Mouse (Mus musculus) 3T3-L1 (cell line): Measurements from ENCODE around the gene Chrnb2.

Experiments
- DNase-seq: peaks from one replicate; pipeline ENCODE4 v3.0.0-alpha.2; 2015; ENCODE audit warnings: low read depth, low spot score

Chrnb2 gene

DNA sequence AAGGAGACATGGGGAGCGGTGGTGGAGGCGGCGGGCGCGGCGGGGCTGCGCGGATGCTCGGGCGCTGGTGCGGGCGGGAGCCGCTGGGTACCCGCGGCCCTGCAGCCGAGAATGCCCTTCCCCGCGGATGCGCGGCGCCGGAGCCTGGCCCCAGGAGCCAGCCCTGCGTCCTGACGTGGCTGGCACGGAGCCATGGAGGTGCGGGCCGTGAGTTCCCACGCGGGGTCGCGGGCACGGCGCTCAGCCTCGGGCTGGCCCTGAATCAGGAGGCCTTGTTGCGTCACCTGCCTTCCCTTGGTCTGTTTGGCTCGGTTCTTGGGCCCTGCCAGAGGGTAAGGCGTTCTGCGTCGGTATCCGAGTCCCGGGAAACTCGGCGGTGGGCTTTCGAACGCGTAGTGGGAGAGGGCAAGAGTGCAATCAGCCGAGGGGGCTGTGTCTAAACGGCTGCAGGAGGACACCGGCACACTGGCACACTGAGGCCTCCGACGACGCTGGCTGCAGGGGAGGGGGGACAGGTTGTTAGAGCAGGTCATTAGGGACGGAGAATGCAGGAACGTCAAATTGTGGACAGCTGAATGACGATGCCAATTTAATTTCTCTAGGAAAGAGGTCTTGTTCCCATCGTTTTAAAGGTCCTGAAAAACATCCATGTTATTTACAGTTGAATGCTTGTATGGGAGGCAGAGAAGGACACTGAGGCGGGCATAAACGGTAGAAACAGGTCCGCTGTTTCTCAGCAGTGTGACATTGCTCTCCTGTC is 49.0 kb downstream of the Chrnb2 start:
- DNase-seq = peak; percentile 43

DNA sequence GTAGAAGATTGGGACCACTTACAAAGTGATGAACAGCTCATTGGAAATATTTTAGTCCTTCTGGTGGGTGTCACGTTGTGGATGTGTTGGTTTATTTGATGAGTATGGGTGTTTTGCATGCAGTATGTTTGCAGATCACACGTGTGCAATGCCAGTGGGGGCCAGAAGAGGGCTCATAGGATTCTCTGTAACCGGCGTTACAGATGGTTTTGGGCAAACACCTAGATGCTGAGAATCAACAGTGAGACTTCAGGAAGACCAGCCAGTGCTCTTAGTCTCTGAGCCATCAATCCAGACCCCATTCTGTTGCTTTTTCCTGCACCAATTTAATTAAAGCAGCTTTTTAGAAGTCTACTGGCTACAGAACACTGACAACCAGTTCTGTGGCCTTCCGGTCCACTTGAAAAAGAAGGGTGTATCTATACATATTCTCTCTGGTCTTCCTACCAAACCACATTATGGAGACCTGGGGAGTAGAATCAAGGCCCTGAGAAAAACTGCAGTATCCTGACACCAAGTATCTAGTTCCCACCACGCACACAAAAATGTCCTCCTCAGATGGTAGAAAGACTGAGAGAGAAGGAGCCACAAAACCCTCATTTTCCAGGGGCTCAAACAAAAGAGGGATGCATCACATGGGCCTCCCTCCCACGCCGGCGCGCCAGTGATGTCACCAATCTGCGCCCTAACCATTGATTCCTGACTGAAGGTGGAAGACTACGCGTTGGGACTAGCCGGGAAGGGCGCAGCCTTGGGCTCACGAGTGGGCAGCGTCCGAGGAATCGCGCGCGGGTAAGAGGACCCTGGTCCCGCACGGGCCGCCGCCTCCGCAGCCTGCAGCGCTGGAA is 49.8 kb downstream of the Chrnb2 start, which contains the start of gene Adar:
Adar (plus strand) TSS at position 664 of the 848 bp plus-strand sequence.
- DNase-seq = peak; percentile 94

DNA sequence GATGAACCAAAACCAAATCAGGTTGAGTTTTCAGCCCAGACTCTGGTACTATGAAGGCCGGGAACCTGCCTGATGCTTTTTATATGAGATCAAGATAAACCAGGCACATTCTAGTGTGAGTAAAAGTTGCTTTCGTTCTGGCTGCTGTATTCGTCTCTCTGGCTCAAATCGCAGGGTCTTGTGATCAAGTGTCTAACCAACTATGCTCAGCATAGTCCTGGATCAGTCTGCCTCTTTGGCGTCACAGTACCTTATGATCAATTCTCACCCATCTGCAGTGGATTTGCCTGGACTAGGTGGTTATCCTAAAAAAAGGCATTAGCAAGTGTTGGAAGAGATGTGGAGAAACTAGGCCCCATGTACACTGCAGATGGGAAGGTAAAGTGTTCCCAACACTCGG is 60.4 kb downstream of the Chrnb2 start:
- DNase-seq = no peak

DNA sequence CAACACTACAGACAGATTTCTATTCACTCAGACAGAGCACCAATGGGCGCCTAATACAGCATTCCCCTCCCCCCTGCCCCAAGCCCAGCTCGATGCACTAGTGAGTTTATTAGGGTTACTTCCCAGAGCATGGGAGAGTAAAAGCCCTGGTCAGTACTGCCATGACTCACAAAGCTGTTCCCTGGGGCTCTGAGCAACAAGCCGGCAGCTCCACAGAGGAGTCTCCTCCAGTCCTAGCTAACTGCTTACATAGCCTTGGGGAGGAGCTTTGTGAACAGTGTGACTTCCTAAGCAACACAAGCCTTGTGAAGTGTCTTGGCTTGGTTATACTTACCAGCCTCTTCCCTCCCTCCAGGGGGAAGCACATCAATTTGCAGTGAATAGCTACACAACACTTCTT is 60.8 kb downstream of the Chrnb2 start:
- DNase-seq = peak; percentile 78

DNA sequence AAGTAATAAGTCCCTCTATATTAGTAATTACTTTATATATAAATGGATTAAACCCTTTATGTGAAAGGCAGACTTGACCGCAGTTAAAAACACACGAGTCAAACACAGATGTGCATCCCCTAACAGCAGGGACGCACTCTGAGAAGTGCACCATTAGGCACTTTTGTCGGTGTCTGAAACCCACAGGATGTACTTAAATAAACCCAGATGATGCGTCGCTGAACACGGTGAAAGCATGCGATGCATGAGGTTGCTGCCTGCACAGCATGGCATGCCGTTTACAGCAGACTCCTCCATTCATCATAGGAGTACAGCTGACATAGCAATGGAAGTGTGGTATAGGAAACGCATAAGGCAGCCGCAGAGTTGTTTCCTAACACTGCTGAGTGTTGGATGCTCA is 64.0 kb downstream of the Chrnb2 start:
- no peak for DNase-seq

DNA sequence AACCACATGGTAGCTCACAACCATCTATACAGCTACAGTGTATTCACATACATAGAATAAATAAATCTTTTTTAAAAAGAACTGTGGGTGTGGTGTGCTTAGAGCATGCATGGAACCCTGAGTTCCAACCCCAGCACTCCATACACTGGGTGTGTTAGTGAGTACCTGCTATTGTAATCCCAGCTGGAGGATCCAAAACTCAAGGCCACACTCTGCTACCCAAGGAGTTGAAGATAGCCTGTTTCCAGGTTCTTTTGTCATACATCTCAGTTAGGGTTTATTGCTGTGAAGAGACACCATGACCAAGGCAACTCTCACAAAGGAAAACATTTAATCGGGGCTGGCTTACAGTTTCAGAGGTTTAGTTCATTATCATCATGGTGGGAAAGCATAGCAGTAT is 65.5 kb downstream of the Chrnb2 start:
- DNase-seq = no peak
